11 mouse cellular contexts compared by ENCODE assay signal in genomic region chr1:66003897-66004660, GRCm38 (mm10).
DNase-seq lines count a peak whose midpoint lies in the region; ATAC-seq lines count a peak whose summit lies in the region.
"Had no signal": no experiment of that assay in that cellular context is flagged by ENCODE, and none has a peak within 500 bp of the region (broad histone marks: within the 10 kb centered on the region; RNA-seq: fewer than 3 reads in every experiment).

No protein-coding gene starts in this region.

- WGBS in limb, embryonic 15.5 days, result 14% methylated on average over 17 of the region's 17 CpGs

- H3K9me3 ChIP-seq in limb, embryonic 15.5 days, result no peaks in the 10 kb centered on the region

- ATAC-seq in frontal cortex, adult (ENCODE audit: low TSS enrichment), result peak; percentile 52; the same call in 1 of the 2 replicates
- ATAC-seq in limb, embryonic 15.5 days (ENCODE audit: insufficient number of reproducible peaks, low FRiP score, low TSS enrichment, low read depth), result no peak

- no peak for DNase-seq in frontal cortex, adult 2 months (ENCODE audit: extremely low spot score in 1 of 2, low spot score in 1 of 2)
- DNase-seq in ZHBTc4 (ENCODE audit: low read depth, low spot score), result peak; percentile 12
- peak; percentile 85 for DNase-seq in forelimb bud, embryonic 11.5 days (ENCODE audit: low read depth, low spot score)
- no peak for DNase-seq in right cerebral cortex, postnatal 14 days
- DNase-seq in layer of hippocampus, postnatal 14 days (ENCODE audit: low spot score in 2 of 2), result no peak
- DNase-seq in natural killer cell, adult 2 months (ENCODE audit: low spot score in 2 of 2), result no peak
- DNase-seq: cerebellum, adult 11 months; layer of hippocampus, postnatal 36 days; right cerebral cortex, adult 18-20 months had no signal

- H3K9ac ChIP-seq in limb, embryonic 15.5 days, result no peak overlapping the region

- H3K4me1 ChIP-seq in limb, embryonic 15.5 days, result peaks cover 7% of the 10 kb centered on the region; the same call in 1 of the 2 replicates

- H3K27me3 ChIP-seq in limb, embryonic 15.5 days, result no peaks in the 10 kb centered on the region

- H3K4me3 ChIP-seq in limb, embryonic 15.5 days, result no peak overlapping the region

- H3K4me2 ChIP-seq in limb, embryonic 15.5 days, result 0 out of 2 replicates have a peak overlapping the region, but pooled peaks have one; percentile 19

- H3K36me3 ChIP-seq in limb, embryonic 15.5 days, result no peaks in the 10 kb centered on the region

- no peak overlapping the region for H3K27ac ChIP-seq in limb, embryonic 15.5 days

Comparison
In these comparisons a context has a peak if more than half of its experiments do, and no peak if none do; other contexts are left out.
1. DNase-seq: peak in ZHBTc4 (single experiment) and forelimb bud, embryonic 11.5 days (single experiment); none in frontal cortex, adult 2 months (0 of 2), right cerebral cortex, postnatal 14 days (single experiment), layer of hippocampus, postnatal 14 days (0 of 2) and natural killer cell, adult 2 months (0 of 2).